Mouse (Mus musculus): ENCODE measurements at regions not wholly inside any gene's neighbourhood (a gene's known extent, or its start where the extent isn't known, plus 50 kb on each side); places are given as distances from the start of the nearest gene placed in this dataset.

DNA sequence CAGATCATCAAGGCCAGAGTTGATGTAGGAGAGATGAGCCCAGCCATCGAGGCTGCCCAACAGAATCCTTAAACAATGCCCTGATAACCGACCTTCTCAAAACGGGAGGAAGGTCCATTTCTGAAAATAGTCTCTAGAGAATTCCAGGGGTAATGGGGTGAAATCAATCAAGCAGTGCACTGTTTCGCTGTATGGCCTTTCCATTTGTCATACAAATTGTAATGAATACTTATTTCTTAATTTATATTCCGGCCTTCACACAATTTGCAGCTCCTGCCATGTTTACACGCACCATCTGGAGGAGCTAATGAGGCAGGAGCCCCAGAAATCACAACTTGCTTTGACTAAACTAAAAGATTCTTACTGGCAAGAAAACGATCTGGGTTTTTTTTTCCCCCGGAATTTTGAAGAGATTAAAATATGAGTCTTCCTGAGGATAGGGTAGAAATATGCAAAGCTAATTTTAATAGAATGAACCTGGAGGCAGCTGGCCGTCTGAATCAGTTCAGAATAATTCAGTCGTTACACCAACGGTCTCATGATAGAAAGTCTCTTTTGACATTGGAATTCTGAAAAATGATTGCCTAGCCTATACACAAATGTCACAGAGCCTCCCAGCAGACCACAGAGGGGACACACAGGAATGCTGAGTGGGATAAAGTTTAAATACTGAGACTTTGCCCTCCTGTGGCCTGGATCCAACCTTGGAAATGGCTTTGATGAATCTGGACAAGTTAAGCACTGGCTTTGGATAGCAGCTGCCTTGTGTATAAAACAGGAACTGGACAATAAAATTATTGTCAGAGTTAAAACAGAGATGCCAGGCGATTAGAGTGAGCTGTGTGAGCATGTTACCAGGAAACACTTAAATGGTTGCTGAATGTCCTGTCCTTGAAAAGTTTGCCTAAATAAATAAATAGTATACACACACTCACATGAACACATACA lies 115.0 kb upstream of the Frem1 start:
- ATAC-seq (replicated peaks; ENCODE audit: poor library complexity, severe bottlenecking): no peak

DNA sequence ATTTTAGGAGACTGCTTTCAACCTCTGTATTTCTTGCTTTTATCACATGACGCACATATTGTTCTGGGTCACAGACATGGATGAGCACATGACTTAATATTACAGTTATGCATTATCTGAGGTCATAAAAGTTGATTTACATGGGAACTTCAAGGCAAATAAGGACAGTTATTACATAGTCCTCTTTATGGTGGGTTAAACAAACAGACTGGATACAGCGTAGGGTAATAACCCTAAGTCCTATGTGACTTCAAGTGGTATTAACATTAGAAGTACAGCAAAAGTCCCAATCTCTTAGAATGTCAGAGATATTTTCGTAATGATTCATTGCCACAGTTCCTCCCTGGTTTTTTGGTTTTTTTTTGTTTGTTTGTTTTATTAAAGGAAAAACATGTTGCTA lies 94.6 kb upstream of the Frem1 start:
- ATAC-seq (replicated peaks; ENCODE audit: poor library complexity, severe bottlenecking): no peak

DNA sequence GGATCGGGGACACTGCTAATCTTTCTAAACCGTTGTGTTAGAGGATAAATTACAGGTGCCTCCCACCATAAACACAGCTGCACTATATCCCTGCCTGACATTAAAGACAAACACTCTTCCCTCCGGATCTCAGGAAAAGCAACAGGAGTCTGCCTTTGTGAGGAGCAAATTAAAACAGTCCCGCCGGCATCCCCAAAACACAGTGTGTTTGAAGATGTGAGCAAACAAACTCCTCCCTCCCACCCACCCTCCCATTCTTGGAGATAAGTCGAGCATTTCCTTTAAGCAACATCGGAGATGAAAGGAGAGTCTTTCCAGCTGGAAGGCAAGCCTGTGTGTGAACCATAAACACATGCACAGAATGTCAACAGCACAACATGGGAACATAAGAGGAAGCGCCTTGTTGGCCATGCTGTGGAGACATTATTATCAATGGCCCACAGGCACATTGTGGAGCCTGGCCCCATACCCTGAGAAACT lies 93.6 kb upstream of the Frem1 start:
- ATAC-seq (replicated peaks; ENCODE audit: poor library complexity, severe bottlenecking): no peak

DNA sequence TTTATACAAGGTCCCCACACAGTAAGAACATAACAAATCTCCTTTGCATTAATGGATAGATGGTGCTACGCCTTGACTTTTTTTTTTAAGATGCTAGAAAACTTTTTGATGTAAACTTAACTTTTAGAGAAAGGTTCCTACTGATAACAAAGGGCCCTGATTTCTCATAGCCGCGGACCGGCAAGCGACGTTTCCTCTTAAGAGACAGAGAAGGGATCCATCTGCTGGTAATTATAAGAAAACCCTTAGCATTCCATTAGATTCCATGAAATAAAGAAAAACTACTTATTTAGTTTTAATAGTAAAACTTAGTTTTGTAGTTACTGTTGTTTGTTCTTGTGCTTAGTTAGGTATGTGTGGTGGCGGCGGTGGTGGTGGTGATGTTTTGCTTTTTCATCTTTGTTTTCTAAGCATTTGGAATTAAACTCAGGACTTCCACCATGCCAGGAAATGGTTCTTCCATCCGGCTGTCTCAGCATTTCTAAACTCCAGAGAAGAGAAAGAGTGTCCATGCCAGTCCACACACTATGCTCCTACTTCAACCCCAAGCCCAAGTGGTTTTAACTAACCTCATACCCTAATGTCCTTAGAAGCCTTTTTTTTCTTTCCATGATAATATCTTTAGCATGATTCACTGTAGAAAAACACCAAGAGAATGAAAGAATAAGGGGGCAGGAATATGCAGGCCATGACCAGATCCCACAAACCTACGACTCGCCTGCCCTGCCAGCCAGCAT lies 92.8 kb upstream of the Frem1 start:
- no peak for ATAC-seq (replicated peaks; ENCODE audit: poor library complexity, severe bottlenecking)

- ATAC-seq (replicated peaks; ENCODE audit: poor library complexity, severe bottlenecking): no peak
Observed at GRCm38 (mm10) chr4:83141736-83142135, 89.6 kb upstream of the Frem1 start.

DNA sequence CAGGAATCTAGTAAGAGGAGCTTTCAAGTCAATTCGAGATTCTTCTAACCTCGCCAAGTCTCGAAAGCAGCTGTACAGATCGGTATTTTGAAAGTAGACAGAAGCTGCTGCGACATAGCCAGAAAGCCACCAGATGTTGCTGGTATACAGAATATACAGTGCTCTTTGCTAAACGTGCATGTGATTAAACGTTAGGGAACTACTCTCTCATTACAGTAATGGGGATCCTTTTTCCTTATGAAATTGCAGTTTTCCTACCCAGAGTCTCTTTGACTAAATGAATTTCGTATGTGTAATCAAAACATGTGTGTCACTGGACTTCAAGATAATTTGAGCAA lies 70.5 kb upstream of the Frem1 start:
- ATAC-seq (replicated peaks; ENCODE audit: poor library complexity, severe bottlenecking): peak; percentile 45

DNA sequence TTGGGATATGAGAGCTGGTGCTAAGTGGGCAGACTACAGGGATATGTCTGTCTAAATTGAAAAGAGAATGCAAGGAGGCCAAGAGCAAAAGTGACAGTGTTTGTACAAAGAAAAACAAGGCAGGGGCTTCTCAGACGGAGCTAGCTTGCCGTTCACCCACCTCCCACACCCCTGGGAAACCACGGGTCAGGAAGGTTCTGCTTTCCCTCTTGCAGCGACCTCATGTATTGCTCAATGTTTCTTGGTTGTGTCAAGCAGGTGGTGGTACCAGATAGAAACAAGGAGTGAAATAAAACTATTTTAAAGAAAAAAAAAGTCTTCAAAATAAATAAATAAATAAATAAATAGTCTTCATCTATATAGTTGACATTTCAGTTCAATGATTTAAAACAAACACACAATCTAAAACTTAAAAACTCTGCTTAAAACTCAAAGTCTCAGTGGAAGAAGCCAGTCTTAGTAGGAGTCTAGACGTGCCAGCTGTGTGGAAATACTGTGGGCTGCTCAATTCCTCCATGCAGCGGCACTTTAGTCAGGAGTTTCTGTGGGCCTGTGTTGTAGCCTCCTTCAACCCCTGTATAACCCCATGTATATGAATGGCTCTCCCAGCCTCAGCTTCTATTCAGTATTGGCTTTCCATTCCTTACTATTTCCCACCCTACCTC lies 70.0 kb upstream of the Frem1 start:
- ATAC-seq (replicated peaks; ENCODE audit: poor library complexity, severe bottlenecking): peak; percentile 98

- ATAC-seq (replicated peaks; ENCODE audit: poor library complexity, severe bottlenecking): no peak
Observed at GRCm38 (mm10) chr4:83108659-83108967, 56.5 kb upstream of the Frem1 start.

DNA sequence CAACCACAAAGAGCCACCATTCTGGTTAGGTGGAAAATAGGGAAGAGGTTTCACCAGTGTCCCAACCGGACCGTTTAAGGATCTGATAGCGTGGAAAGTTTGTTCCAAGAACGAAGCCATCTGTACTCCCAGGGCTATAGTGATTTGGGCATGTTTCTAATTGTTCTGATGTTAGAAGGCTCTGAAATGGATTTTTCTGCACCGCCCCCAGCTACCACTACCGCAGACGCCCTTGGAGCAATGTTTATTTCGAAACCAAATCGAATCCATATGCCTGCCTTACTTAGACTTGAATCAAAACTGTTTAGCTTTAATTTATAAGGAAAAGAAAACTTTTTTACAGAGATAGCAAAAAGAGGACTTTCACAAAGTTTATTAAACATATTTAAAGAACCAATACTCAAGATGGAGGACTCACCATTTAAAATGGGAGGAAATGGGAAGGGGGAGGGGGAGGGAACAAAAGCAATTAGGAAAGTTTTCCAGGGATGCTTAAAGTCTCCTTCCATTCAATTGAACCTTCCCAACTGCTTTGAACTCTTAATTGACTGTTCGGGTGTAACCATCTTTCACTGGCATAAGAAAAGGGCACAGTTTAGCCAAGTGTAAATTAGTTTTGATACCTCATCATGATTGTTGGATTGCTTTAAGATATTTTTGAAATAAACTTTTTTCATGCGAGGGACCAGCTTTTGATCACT lies 56.0 kb upstream of the Frem1 start:
- no peak for ATAC-seq (replicated peaks; ENCODE audit: poor library complexity, severe bottlenecking)

DNA sequence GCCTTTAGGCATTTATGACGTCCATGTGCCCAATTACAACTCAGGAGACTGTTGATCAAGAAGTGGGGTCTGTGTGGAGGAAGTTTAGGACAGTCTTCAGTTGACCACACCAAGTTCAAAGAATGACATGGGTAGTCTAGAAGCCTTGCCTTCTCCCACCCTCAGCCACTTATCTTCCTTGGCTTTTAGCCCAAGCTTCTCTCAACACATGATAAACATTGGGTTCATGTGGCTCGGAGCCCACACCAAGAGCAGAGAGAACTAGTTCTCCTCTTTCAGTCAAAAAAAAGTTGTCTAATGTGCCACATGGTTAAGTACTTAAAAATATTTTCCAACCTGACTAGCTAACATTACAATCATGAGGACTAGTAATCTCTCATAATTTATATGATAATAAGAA lies 55.0 kb upstream of the Frem1 start:
- ATAC-seq (replicated peaks; ENCODE audit: poor library complexity, severe bottlenecking): no peak

GRCm38 (mm10) chr4:83104045-83104681 lies 52.0 kb upstream of the Frem1 start:
- ATAC-seq (replicated peaks; ENCODE audit: poor library complexity, severe bottlenecking): no peak

DNA sequence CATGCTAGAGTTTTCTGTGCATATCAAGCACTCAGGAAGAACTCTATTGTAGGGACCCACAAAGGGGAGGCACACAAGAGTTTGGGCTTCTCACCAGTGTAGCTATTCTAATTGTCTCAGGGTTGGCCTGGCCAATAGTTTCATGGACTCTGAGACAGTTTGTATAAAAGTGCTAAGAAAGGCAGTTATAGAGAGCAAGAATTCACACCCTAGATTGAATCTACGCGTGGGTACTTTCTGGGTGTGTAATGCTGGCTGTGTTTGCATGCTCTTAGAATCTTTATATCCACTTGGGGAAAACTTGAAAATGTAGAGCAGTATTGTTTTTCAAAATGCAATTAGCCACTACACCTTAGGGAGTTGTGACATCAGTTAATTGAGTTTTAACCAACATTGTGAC lies 50.8 kb upstream of the Frem1 start:
- ATAC-seq (replicated peaks; ENCODE audit: poor library complexity, severe bottlenecking): no peak

DNA sequence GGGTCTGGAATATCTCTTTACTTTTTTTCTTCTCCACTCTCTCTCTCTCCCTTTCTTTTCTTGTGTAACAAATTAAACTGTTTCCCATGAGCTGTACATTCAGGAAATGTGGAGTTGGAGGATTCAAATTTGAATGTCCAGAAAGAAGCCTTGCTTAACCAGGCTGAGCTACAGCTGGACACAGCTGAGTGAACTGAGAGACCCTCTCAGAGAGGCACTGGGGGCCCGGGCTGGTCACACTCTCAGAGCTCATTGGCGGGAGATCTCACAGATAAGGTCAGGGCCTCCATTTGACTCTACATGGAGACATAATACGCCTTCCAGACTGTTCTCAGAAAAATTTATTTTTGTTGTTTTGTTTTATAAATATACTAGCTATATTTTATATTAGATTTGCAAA lies 49.9 kb upstream of the Frem1 start:
- ATAC-seq (replicated peaks; ENCODE audit: poor library complexity, severe bottlenecking): no peak
